8 mouse cellular contexts compared by ENCODE assay signal in genomic region chr5:108628891-108629633, GRCm38 (mm10). TPM values are rescaled to one million over a fixed set of nuclear protein-coding genes. Genes with fewer than 3 reads are reported as not detected.
DNase-seq lines count a peak whose midpoint lies in the region; ATAC-seq and TF ChIP-seq lines count a peak whose summit lies in the region.

No protein-coding gene starts in this region.

- no peak for TF ChIP-seq POLR2A in liver, adult 2 months (IDR thresholded peaks at IDR 0.05; ENCODE audit: extremely low read depth, insufficient read depth, low read length)

- under 1% methylated on average over 32 of the region's 32 CpGs for WGBS in liver, adult 2 months
- WGBS in forebrain, embryonic 15.5 days: 1% methylated on average over 32 of the region's 32 CpGs
- under 1% methylated on average over 32 of the region's 32 CpGs for WGBS in liver, embryonic 15.5 days (ENCODE audit: insufficient replicate concordance)
- 1% methylated on average over 32 of the region's 32 CpGs for WGBS in stomach, postnatal 0 days

- peak overlapping the region; percentile 86 for H3K4me3 ChIP-seq in liver, adult 2 months (ENCODE audit: insufficient read depth, low read depth, low read length)
- H3K4me3 ChIP-seq in forebrain, embryonic 15.5 days: peak overlapping the region; percentile 86
- peak overlapping the region; percentile 90 for H3K4me3 ChIP-seq in liver, embryonic 15.5 days (replicated peaks)
- peak overlapping the region; percentile 91 for H3K4me3 ChIP-seq in stomach, postnatal 0 days (ENCODE audit: low read depth, low read length)

- peak overlapping the region; percentile 79 for H3K27ac ChIP-seq in liver, adult 2 months (replicated peaks; ENCODE audit: insufficient read depth, low read depth, low read length)
- peak overlapping the region; percentile 90 for H3K27ac ChIP-seq in forebrain, embryonic 15.5 days (replicated peaks)
- H3K27ac ChIP-seq in liver, embryonic 15.5 days (replicated peaks): peak overlapping the region; percentile 89
- peak overlapping the region; percentile 95 for H3K27ac ChIP-seq in stomach, postnatal 0 days (replicated peaks)

- in situ Hi-C loops in Patski (cut with MboI; ENCODE audit: low pct_unique_long_range_greater_than_20kb): no loop called here

- H3K36me3 ChIP-seq in liver, adult 2 months (ENCODE audit: control insufficient read depth, insufficient read depth, low read length): peaks cover 5% of the 10 kb centered on the region
- peaks cover 6% of the 10 kb centered on the region for H3K36me3 ChIP-seq in forebrain, embryonic 15.5 days
- peaks cover 7% of the 10 kb centered on the region for H3K36me3 ChIP-seq in liver, embryonic 15.5 days (replicated peaks)
- H3K36me3 ChIP-seq in stomach, postnatal 0 days (ENCODE audit: control insufficient read depth, insufficient read depth, low read length): peaks cover 2% of the 10 kb centered on the region; the same call in 1 of the 2 replicates

- H3K4me2 ChIP-seq in forebrain, embryonic 15.5 days (replicated peaks): peak overlapping the region; percentile 88
- peak overlapping the region; percentile 94 for H3K4me2 ChIP-seq in liver, embryonic 15.5 days
- H3K4me2 ChIP-seq in stomach, postnatal 0 days (replicated peaks; ENCODE audit: low read depth): peak overlapping the region; percentile 90

- TF ChIP-seq EP300 in stomach, postnatal 0 days (optimal IDR thresholded peaks at IDR 0.05): no peak

- no peaks in the 10 kb centered on the region for H3K27me3 ChIP-seq in liver, adult 2 months (ENCODE audit: control insufficient read depth, insufficient read depth, low read length)
- no peaks in the 10 kb centered on the region for H3K27me3 ChIP-seq in Patski
- H3K27me3 ChIP-seq in forebrain, embryonic 15.5 days: no peaks in the 10 kb centered on the region
- H3K27me3 ChIP-seq in liver, embryonic 15.5 days: no peaks in the 10 kb centered on the region
- no peaks in the 10 kb centered on the region for H3K27me3 ChIP-seq in stomach, postnatal 0 days (ENCODE audit: control insufficient read depth, insufficient read depth, low read length)

- ATAC-seq in Patski: peak; percentile 72
- ATAC-seq in forebrain, embryonic 15.5 days (replicated peaks): peak; percentile 88
- peak; percentile 84 for ATAC-seq in liver, embryonic 15.5 days (ENCODE audit: insufficient read depth)
- peak; percentile 84 for ATAC-seq in stomach, postnatal 0 days (ENCODE audit: low FRiP score, low TSS enrichment)

- no peak for TF ChIP-seq CTCF in liver, adult 2 months (IDR thresholded peaks at IDR 0.05; ENCODE audit: low read depth, low read length)
- no peak for TF ChIP-seq CTCF in Patski (IDR thresholded peaks at IDR 0.05)
- TF ChIP-seq CTCF in stomach, postnatal 0 days (IDR thresholded peaks at IDR 0.05; ENCODE audit: low read depth): no peak

- POLR2A ChIA-PET in Patski (lab: Charles Lee): interaction anchor here (0.7 to 1.1 kb wide), 3 partner anchors 28 to 87 kb away, joined by 3 read pairs; partner anchors contain the start of gene Dgkq

- no peaks in the 10 kb centered on the region for H3K9me3 ChIP-seq in forebrain, embryonic 15.5 days
- H3K9me3 ChIP-seq in liver, embryonic 15.5 days (replicated peaks): no peaks in the 10 kb centered on the region
- no peaks in the 10 kb centered on the region for H3K9me3 ChIP-seq in stomach, postnatal 0 days (ENCODE audit: control insufficient read depth, low read length)

- peak; percentile 27 for DNase-seq in liver, adult 2 months (ENCODE audit: extremely low read depth, low read depth, low spot score)
- DNase-seq in liver: no peak
- no peak for DNase-seq in Patski (ENCODE audit: low read depth, low spot score)
- DNase-seq in stomach, postnatal 0 days (ENCODE audit: low spot score): no peak
- no peak for DNase-seq in right cerebral cortex, postnatal 10 days (ENCODE audit: low spot score in 2 of 2)
- no peak for DNase-seq in gastrocnemius, adult 8-10 months (ENCODE audit: low spot score in 2 of 2)

- peak overlapping the region; percentile 93 for H3K9ac ChIP-seq in liver, adult 2 months (ENCODE audit: low read depth, low read length)
- H3K9ac ChIP-seq in forebrain, embryonic 15.5 days (replicated peaks): peak overlapping the region; percentile 97
- H3K9ac ChIP-seq in liver, embryonic 15.5 days: peak overlapping the region; percentile 92
- H3K9ac ChIP-seq in stomach, postnatal 0 days (ENCODE audit: low read length): peak overlapping the region; percentile 97

- peaks cover 10% of the 10 kb centered on the region; the same call in 1 of the 2 replicates for H3K4me1 ChIP-seq in liver, adult 2 months (ENCODE audit: control insufficient read depth, insufficient read depth, low read length)
- peaks cover 31% of the 10 kb centered on the region for H3K4me1 ChIP-seq in forebrain, embryonic 15.5 days
- H3K4me1 ChIP-seq in liver, embryonic 15.5 days (replicated peaks): peaks cover 44% of the 10 kb centered on the region
- peaks cover 4% of the 10 kb centered on the region; the same call in 1 of the 2 replicates for H3K4me1 ChIP-seq in stomach, postnatal 0 days (replicated peaks; ENCODE audit: control insufficient read depth, insufficient read depth)

- CTCF ChIA-PET in Patski (lab: Charles Lee): interaction anchor here (1.4 kb wide), 2 partner anchors 10 to 41 kb away, joined by 3 to 5 read pairs; no protein-coding TSS in a partner anchor

- peaks cover 27% of the 10 kb centered on the region for H3K79me2 ChIP-seq in liver, adult 2 months (ENCODE audit: control insufficient read depth, insufficient read depth, low read length)

RNA-seq across cellular contexts. Expression of gene Gak, which starts 0.5 kb away (rescaled TPM):
- total RNA-seq in liver, adult 2 months (2014; rRNA removed): 32.7 and 39.8 TPM in 2 replicates
- 48.0 and 54.7 TPM in 2 replicates for polyA plus RNA-seq in liver, adult 2 months (2012; rRNA removed)
- 133 TPM for polyA plus RNA-seq in Patski (2021)
- polyA plus RNA-seq in forebrain, embryonic 15.5 days (2015; fragmentation: Nextera tagmentation; extraction: Ambion mirVana): 55.5 and 56.4 TPM in 2 replicates
- polyA plus RNA-seq in liver, embryonic 15.5 days (2015; fragmentation: Nextera tagmentation; extraction: Ambion mirVana): 26.6 and 26.8 TPM in 2 replicates
- 36.1 and 38.3 TPM in 2 replicates for polyA plus RNA-seq in stomach, postnatal 0 days (2015; fragmentation: Nextera tagmentation; extraction: Ambion mirVana)
- 10 to 100 TPM in 2 of 4 experiments, 1 to 10 TPM in 2; 9.3 to 12.6 (median 10.3) TPM for total RNA-seq in gastrocnemius, adult 8-10 months (2022)

RNA-seq across cellular contexts. Expression of gene Tmem175, which starts 0.5 kb away (rescaled TPM):
- total RNA-seq in liver, adult 2 months (2014; rRNA removed): 6.0 and 9.9 TPM in 2 replicates
- 19.4 TPM in 2 replicates for polyA plus RNA-seq in liver, adult 2 months (2012; rRNA removed)
- polyA plus RNA-seq in Patski (2021): 37.2 TPM
- 24.2 and 24.7 TPM in 2 replicates for polyA plus RNA-seq in forebrain, embryonic 15.5 days (2015; fragmentation: Nextera tagmentation; extraction: Ambion mirVana)
- polyA plus RNA-seq in liver, embryonic 15.5 days (2015; fragmentation: Nextera tagmentation; extraction: Ambion mirVana): 10.5 and 11.9 TPM in 2 replicates
- polyA plus RNA-seq in stomach, postnatal 0 days (2015; fragmentation: Nextera tagmentation; extraction: Ambion mirVana): 15.6 and 17.0 TPM in 2 replicates
- total RNA-seq in gastrocnemius, adult 8-10 months (2022): 1 to 10 TPM; 6.9 to 9.2 (median 8.0) TPM

RNA-seq across cellular contexts. Expression of gene Idua, which starts 31.1 kb away (rescaled TPM):
- 2.1 and 2.6 TPM in 2 replicates for total RNA-seq in liver, adult 2 months (2014; rRNA removed)
- 4.3 and 7.3 TPM in 2 replicates for polyA plus RNA-seq in liver, adult 2 months (2012; rRNA removed)
- 10.4 TPM for polyA plus RNA-seq in Patski (2021)
- 9.9 and 10.9 TPM in 2 replicates for polyA plus RNA-seq in forebrain, embryonic 15.5 days (2015; fragmentation: Nextera tagmentation; extraction: Ambion mirVana)
- polyA plus RNA-seq in liver, embryonic 15.5 days (2015; fragmentation: Nextera tagmentation; extraction: Ambion mirVana): 4.2 and 5.8 TPM in 2 replicates
- 5.3 and 5.9 TPM in 2 replicates for polyA plus RNA-seq in stomach, postnatal 0 days (2015; fragmentation: Nextera tagmentation; extraction: Ambion mirVana)
- 1 to 10 TPM; 8.3 to 9.8 (median 9.2) TPM for total RNA-seq in gastrocnemius, adult 8-10 months (2022)

RNA-seq across cellular contexts. Expression of gene Dgkq, which starts 40.4 kb away (rescaled TPM):
- total RNA-seq in liver, adult 2 months (2014; rRNA removed): 14.0 and 16.3 TPM in 2 replicates
- polyA plus RNA-seq in liver, adult 2 months (2012; rRNA removed): 19.5 and 28.2 TPM in 2 replicates
- polyA plus RNA-seq in Patski (2021): 29.8 TPM
- polyA plus RNA-seq in forebrain, embryonic 15.5 days (2015; fragmentation: Nextera tagmentation; extraction: Ambion mirVana): 23.6 and 24.4 TPM in 2 replicates
- 2.7 and 3.1 TPM in 2 replicates for polyA plus RNA-seq in liver, embryonic 15.5 days (2015; fragmentation: Nextera tagmentation; extraction: Ambion mirVana)
- 4.6 and 4.9 TPM in 2 replicates for polyA plus RNA-seq in stomach, postnatal 0 days (2015; fragmentation: Nextera tagmentation; extraction: Ambion mirVana)
- 1 to 10 TPM; 2.6 to 4.6 (median 3.1) TPM for total RNA-seq in gastrocnemius, adult 8-10 months (2022)

RNA-seq across cellular contexts. Expression of gene Slc26a1, which starts 46.3 kb away (rescaled TPM):
- total RNA-seq in liver, adult 2 months (2014; rRNA removed): 121 and 190 TPM in 2 replicates
- 261 and 264 TPM in 2 replicates for polyA plus RNA-seq in liver, adult 2 months (2012; rRNA removed)
- polyA plus RNA-seq in Patski (2021): 0.42 TPM
- 1.8 and 1.9 TPM in 2 replicates for polyA plus RNA-seq in forebrain, embryonic 15.5 days (2015; fragmentation: Nextera tagmentation; extraction: Ambion mirVana)
- 18.6 and 22.2 TPM in 2 replicates for polyA plus RNA-seq in liver, embryonic 15.5 days (2015; fragmentation: Nextera tagmentation; extraction: Ambion mirVana)
- polyA plus RNA-seq in stomach, postnatal 0 days (2015; fragmentation: Nextera tagmentation; extraction: Ambion mirVana): 0.17 and 0.22 TPM in 2 replicates
- total RNA-seq in gastrocnemius, adult 8-10 months (2022): not detected
